Mouse (Mus musculus) frontal cortex, adult 2 months (tissue): ENCODE results near the gene Tmem130. TPM values are rescaled to one million over a fixed set of nuclear protein-coding genes. Genes with fewer than 3 reads are reported as not detected.

Experiments used
- DNase-seq, 2 experiments: peaks; one replicate each; pipeline ENCODE4 v3.0.0; 2022; ENCODE audit warnings: low spot score in 1 of 2; ENCODE audit errors: extremely low spot score in 1 of 2
- polyA plus RNA-seq: library from polyadenylated mRNA; depleted of rRNA; stranded (reverse); fragments of >200 nt; gene quantifications from 2 replicates; pipeline ENCODE4 v1.2.3, GENCODE M21; 2012

The Tmem130 gene
- polyA plus RNA-seq, 1 experiment: 159 TPM

GRCm38 (mm10) chr5:144734949-144735348 is 26.7 kb downstream of the Tmem130 start:
- DNase-seq: peak; percentile 54 to 88

GRCm38 (mm10) chr5:144733953-144734352 is 27.7 kb downstream of the Tmem130 start:
- DNase-seq: peak; percentile 28 to 92

GRCm38 (mm10) chr5:144729216-144729615 is 32.4 kb downstream of the Tmem130 start:
- no peak for DNase-seq

GRCm38 (mm10) chr5:144728237-144728636 is 33.4 kb downstream of the Tmem130 start:
- no peak for DNase-seq

- peak; percentile 57 to 93 for DNase-seq
Observed at GRCm38 (mm10) chr5:144727119-144727518, 34.5 kb downstream of the Tmem130 start.

GRCm38 (mm10) chr5:144725554-144725953 is 36.1 kb downstream of the Tmem130 start:
- no peak for DNase-seq

GRCm38 (mm10) chr5:144724926-144725325 is 36.7 kb downstream of the Tmem130 start:
- no peak for DNase-seq

- DNase-seq: peak; percentile 44 to 67
Observed at GRCm38 (mm10) chr5:144720281-144720680, 41.3 kb downstream of the Tmem130 start.

GRCm38 (mm10) chr5:144719781-144720180 is 41.8 kb downstream of the Tmem130 start:
- peak; percentile 65 to 77 for DNase-seq

- DNase-seq: no peak
Observed at GRCm38 (mm10) chr5:144717186-144717585, 44.4 kb downstream of the Tmem130 start.

GRCm38 (mm10) chr5:144713371-144713770 is 48.2 kb downstream of the Tmem130 start:
- no peak for DNase-seq

- DNase-seq: peak; percentile 41 to 67
Observed at GRCm38 (mm10) chr5:144707603-144708002, 54.0 kb downstream of the Tmem130 start.

- DNase-seq: no peak
Observed at GRCm38 (mm10) chr5:144703464-144704368, 57.9 kb downstream of the Tmem130 start.

- no peak for DNase-seq
Observed at GRCm38 (mm10) chr5:144695289-144696060, 66.1 kb downstream of the Tmem130 start.

- DNase-seq: no peak
Observed at GRCm38 (mm10) chr5:144694161-144694560, 67.5 kb downstream of the Tmem130 start.

GRCm38 (mm10) chr5:144691421-144691820 is 70.2 kb downstream of the Tmem130 start:
- no peak for DNase-seq

GRCm38 (mm10) chr5:144688371-144688770 is 73.2 kb downstream of the Tmem130 start:
- no peak for DNase-seq
